Mouse (Mus musculus) right cerebral cortex, postnatal 36 days (tissue): ENCODE results near the gene 1700003E16Rik.

Experiments
- DNase-seq, 2 experiments: peaks; one replicate each; pipeline ENCODE4 v3.0.0; 2022; ENCODE audit warnings: low spot score in 2 of 2, mixed read lengths in 1 of 2

Gene 1700003E16Rik

DNA sequence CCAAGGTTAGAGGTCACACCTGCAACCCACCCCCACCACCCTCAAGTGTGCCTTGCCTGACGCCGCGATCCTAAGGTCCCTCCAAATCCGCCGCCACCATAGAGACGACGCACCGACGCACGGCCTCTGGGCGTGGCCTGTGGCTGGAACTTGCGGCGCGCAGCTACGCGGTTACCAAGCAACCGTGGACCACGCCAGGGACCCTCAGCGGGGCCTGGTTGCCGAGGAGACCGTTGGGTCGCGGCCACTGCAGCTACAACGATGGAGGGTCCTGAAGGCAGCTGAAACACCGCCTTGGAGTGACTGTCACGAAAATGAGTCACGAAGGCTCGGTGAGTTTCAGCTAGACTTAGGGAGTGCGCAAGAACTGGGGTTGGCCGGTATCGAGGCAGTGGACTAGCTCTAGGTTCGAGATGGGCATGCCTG, at the start of gene 1700003E16Rik, which contains the start of gene Wdr54:
1700003E16Rik (plus strand) TSS at position 146 of the 426 bp plus-strand sequence.
Wdr54 (minus strand) TSS at position 139 of the 426 bp plus-strand sequence.
- DNase-seq, result peak; percentile 68 to 81

DNA sequence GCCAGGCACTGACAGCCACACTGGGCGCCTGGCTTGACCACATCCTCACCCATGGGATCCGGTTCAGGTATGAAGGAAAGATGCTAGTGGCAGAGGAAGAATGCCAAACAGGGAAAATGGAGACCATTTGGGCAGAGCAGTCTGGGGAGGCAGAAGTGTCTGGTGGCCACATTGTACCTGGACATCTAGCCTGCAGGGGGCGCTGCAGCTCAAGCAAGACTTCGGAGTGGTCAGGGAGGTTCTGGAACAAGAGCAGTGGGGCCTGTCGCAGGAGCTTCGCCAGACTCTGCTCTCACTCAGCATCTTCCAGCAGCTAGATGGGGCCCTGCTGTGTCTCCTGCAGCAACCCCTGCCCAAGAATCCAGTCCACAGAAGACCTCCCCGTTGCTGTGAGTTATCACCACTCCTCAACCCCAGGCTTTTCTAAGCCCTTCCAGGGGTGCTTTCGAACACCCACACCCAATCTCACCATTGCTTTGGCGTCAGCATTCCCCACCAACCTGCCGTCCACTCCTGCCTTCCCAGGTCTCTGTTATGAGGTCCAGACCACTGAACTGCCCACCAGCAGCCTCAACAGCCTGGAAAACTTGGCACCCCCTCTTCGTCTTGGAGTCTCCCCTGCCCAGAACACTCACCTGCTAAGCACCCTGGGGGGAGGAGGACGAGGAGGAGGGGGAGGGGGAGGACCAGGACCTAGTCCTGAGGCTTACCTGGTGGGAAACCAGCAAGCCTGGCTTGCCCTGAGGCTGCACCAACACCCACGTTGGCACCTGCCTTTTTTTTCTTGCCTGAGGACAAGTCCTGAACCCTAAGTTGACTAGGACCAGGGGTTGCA, 48.4 kb upstream of the 1700003E16Rik start:
- DNase-seq, result no peak

DNA sequence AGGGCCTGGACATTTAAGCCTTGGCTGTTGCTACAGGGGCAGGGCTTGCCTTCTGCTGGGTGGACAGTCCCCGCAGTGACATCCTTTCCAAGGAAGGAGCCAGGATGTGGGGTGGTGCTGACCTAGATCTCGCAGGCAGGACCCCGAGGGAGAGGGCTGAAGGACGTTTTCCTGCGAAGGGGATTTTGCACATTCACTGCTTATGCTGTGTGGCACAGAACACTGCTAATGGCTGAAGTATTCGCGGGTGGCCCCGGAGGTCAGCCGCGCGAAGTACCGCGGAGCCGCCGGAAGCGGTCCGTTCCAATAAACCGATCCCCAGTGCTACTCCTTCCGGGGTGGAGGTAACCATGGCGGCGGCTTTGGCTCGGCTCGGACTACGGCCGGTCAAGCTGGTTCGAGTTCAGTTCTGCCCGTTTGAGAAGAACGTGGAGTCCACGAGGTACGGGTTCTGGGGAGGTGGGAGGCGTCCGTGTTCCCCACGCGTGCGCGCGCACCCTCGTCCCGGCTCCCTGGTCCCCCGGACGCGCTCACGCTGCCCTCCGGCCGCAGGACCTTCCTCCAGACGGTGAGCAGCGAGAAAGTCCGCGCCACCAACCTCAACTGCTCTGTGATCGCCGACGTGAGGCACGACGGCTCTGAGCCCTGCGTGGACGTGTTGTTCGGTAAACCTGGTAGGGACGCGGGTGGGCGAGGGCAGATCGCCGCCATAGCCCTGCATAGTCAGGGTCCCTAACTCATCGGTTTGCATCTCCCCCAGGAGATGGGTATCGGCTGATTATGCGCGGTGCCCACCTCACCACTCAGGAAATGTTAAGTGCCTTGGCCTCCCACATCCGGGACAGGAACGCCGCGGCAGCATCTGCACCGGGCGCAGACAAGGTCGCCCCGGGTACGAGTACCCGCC, 47.2 kb upstream of the 1700003E16Rik start, which contains the start of gene Mrpl53:
Mrpl53 (plus strand) TSS at position 279 of the 907 bp plus-strand sequence.
- peak; percentile 61 to 68 for DNase-seq

DNA sequence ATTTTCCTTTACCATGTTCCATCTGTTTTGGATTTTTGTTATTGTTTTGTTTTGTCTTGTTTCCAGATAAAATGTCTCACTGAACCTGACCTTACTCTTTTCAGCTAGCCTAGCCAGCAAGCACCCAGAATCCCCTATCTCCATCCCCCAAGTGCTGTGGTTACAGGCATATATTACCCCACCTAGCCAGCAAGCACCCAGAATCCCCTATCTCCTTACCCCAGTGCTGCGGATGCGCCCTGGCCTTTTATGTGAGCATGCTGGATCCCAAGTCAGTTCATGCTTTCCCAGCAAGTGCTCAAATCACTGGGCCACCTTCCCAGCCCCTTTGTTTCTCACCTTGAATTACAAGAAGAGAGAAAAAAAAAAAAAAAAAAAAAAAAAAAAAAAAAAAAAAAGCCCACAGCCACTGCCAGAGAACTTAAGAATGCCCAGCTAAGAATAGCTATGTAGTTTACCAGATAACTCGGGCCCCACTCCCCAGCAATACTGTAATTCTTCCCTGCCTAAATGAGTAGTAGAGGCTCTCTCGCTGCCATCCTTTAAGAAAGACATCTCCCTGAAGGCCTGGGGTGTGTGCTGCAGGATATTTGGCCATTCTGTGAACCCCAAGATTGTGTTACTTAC, 44.6 kb upstream of the 1700003E16Rik start:
- no peak for DNase-seq

DNA sequence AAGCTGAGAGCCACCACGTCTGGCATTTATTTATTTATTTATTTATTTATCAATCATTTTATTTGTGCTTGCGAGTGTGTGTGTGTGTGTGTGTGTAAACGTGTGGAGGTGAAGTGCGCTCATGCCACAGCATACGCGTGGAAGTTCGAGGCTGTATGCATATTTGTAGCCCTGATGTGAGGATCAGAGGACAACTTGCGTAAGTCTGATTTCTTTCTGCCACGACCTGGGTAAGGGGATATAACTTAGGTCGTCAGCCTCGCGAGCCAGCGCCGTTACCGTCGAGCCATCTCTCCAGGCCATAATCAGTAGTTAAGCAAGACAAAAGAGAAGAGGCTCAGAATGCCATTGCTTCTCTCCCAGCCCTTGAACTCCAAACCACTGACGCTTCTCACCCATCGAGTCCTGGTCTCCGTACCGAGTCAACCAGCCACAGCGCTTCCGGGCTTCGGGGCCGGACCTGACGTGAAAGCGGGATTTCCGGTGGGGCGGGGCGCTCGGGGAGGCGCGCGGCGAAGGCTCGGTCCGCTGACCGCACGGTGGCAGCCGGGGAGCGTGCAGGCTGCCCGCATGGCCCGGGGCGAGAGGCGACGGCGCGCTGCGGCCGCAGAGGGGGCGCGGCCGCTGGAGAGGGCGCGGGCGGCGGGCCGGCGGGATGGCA, 41.1 kb upstream of the 1700003E16Rik start, which contains the start of gene Mogs:
Mogs (plus strand) TSS at position 486 of the 661 bp plus-strand sequence.
- peak; percentile 86 to 90 for DNase-seq

DNA sequence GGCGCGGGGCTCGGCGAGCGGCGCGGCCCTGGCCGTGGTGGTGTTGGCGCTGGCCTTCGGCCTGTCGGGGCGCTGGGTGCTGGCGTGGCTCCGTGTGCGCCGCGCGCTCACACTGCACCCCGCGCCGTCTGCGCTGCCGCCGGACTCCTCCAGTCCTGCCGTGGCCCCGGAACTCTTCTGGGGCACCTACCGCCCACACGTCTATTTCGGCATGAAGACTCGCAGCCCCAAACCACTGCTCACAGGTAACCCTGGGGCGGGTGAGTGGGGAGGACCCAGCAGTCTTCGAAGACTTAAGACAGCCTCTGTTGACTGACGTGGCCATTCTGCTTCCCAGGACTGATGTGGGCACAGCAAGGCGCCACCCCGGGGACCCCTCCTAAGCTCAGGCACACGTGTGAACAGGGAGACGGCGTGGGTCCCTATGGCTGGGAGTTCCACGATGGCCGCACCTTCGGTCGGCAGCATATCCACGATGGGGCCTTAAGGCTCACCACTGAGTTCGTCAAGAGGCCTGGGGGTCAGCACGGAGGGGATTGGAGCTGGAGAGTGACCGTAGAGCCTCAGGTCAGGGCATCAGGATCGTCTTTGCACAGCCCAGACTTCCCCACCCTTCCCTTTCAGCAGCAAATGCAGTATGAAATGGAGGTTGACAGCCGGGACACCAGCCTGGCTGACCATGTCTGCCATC, 40.4 kb upstream of the 1700003E16Rik start:
- no peak for DNase-seq

DNA sequence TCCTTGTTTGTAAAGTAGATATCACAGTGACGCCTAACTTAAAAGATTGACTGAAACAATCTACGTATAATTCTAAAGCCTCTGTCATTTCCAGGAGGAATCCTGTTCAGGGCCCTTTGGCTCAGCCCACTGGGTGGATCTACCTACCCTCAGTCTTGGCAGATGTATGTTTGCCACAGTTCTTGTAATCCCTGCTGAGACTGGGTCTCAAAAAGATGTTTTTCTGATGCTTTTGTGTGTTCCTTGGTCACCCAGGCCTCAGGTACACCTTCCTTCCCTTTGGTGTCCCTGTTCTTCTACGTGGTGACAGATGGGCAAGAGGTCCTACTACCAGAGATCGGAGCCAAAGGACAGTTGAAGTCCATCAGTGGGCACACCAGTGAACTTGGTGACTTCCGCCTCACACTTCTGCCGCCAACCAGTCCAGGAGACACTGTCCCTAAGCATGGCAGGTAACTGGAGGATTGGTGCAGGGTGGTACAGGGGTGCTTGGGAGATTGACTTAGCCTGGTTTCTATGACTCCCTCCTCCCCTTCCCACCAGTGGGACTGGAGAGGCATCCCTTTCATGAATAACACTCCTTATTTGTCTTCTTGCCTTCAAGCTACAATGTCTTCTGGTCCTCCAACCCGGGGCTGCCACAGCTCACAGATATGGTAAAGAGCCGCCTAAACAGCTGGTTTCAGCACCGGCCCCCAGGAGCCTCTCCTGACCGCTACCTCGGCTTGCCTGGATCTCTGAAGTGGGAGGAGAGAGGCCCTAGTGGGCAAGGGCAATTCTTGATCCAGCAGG, 39.6 kb upstream of the 1700003E16Rik start:
- DNase-seq, result no peak

DNA sequence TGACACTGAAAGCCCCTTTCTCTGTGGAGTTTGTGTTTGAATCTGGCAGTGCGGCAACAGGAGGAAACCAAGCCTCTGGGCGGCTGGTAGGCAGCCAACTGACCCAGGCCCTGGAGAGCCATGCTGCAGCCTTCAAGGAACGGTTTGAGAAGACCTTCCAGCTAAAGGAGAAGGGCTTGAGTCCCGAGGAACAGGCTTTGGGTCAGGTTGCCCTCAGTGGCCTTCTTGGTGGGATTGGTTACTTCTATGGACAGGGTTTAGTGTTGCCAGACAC, 39.1 kb upstream of the 1700003E16Rik start:
- no peak for DNase-seq

DNA sequence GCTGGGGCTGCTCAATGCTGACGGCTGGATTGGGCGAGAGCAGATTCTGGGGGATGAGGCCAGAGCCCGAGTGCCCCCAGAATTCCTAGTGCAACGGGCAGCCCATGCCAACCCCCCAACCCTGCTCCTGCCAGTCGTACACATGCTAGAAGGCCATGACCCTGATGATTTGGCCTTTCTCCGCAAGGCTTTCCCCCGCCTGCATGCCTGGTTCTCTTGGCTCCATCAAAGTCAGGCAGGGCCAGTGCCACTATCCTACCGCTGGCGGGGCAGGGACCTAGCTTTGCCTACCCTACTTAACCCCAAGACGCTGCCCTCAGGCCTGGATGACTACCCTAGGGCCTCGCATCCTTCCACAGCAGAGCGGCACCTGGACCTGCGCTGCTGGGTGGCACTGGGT, 38.6 kb upstream of the 1700003E16Rik start:
- no peak for DNase-seq

DNA sequence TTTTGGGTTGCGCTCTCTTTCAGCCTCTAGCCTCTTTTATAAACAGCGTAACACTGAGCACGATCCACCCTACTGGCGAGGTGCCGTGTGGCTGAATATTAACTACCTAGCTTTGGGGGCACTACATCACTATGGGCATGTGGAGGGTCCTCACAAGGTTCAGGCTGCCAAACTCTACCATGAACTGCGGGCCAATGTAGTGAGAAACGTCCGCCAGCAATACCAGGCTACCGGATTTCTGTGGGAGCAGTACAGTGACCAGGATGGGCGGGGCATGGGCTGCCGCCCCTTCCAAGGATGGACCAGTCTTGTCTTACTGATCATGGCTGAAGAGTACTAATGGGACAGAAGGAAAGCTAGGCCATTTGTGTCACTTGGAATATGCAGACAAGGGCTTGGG, 37.8 kb upstream of the 1700003E16Rik start:
- no peak for DNase-seq

DNA sequence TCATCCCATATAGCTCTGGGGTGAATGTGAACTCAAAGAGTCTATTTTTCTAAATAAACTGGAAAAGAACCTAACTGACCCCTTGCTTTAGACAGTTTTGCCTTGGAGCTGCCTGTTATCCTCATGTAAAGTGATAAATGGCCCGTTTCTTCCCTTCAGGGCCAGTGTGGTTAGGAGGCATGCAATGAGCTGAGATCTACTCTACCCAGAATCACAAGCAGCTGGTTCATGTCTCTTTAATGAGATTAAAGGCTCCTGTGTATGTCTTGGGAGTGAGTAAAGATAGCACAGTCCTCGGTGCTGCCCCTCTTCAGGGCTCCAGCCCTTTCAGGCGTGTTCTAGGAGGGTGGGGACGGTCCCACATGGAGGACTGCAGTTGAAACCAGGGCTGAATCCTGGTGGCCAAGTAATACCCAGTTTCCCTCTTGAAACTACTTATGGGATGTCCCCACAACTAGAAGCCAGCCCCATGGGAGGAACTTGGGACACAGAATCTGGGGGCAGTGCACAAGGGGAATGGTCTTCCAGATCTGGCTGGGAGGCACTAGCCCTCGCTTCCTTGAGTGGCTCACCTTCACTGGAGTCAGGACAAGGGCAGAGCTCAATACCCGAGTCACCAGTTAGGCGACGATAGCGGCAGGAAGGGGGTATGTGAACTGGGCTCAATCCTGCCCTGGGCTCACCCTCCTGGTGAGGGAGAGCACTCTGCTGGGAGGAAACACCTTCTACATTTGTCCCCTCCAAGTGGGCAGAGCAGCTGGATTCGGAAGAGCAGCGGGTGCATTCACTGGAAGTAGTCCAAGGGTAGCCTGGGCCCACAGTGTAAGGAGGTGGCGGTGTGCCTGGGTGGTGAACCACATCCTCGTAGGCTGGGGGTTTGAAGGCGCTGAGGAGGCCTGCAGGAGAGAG, 37.1 kb upstream of the 1700003E16Rik start:
- DNase-seq, result no peak

DNA sequence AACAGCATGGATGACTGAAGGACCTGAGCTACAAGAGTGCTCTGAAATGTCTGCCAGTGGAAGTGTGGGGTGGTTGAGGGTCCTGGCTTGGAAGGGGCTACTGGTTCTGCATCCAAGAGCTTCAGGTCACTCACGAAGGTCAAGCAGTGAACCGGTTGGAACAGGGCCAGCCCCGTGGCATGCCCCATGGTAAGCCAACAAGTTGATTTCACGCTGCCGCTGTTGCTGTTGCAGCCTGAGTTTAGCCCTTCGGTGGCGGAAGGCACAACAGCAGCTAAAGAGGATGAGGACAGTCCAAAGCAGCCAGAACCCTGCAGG, 36.5 kb upstream of the 1700003E16Rik start:
- DNase-seq, result no peak

DNA sequence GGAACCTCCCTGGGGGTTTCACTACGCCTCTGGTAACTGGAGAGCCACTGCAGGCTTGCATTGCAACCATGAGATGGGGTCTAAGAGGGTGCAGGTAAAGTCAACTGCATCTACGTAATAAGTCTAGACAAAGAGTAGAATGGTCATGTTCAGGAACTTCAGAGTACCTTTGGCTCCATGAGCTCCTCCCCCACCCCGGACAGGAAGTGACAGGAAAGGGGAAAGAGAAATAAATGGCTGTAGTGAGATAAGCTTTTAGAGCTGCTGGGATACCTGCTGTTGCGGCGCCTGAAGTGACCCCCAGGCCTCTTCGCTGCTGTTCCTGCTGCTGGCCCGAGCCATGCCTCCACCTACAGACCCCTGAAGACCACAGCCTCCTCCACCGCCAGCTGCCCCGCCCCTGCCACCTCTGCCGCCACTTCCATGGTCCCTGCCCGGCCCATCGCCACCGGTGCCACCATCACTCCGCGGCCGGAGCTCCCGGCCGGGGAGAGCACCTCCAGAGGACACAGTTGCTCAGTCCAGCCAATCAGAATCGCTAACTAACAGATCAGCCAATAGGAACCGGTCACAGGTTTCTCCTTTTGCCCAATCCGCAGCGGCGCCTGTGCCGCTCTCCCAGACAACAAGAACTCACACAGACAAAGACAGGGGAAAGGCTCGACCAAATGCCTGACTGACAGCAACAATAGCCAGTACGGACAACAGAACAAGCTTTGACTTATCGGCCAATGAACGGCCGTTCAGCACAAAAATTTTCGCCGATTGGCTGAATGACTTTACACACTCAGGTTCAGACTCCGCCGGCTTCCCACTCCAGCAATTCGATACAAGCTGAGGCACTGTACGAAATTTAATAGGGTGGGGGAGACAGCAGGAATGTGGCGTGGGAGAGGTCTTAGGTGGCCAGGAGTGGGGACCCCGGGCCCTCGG, 35.0 kb upstream of the 1700003E16Rik start, which contains the start of gene Wbp1:
Wbp1 (minus strand) TSS at position 630 of the 933 bp plus-strand sequence.
- peak; percentile 97 to 98 for DNase-seq

DNA sequence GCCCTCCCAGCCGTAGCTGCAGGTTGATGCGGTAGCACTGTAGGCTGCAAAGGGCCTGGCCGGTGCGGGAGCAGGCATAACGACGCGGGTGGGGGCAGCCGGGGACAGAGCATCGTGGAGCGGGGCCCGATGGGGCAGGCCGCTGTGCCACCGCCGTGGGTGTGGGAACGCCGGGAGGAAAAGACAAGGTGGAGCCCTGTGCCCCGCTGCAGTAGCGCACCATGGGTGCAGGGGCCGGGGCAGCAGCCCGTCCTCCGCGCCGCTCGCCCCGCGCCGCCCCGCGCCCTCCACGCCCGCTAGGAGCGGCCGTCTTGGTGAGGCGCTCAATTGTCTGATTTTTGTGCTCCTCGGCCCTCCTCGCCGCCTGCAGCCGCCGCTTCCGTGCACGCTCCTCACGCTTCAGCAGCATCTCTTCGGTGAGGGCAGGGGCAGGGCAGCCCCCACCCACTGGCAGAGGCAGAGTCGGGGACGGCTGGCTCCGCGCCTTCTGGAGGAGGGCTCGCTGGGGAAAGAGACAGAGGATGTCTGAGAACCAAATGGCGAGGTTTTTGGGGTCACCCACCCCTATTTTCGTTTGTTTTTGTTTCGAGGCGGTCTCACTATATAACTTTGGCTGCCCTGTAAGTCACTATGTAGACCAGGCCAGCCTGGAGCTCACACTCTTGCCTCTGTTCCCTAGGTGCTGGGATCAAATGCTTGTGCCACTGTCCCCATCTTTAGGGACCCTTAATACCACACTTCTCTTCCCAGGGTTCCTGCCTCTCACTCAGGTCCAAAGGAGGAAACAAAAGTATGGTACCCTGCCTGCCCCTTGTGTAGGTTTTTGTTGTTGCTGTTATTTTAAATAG, 34.1 kb upstream of the 1700003E16Rik start:
- no peak for DNase-seq

DNA sequence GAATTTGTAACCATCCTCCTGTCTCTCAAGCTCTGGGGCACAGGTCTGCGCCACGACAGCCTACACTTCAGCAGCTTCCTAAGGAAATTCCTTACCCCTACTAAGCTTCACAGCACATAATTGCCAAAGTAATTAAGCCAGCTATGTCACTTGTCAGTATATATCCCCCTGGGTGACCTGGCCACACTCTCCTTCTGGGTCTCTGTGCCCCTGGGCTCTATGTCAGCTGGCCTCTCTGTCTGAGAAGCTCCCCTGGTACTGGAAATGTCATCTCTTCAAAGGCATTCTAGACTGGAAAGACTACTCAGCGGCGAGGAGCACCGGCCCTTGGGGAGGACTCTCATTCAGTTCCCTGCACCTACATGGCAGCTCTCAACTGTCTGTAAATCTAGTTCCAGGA, 33.2 kb upstream of the 1700003E16Rik start:
- DNase-seq, result no peak

DNA sequence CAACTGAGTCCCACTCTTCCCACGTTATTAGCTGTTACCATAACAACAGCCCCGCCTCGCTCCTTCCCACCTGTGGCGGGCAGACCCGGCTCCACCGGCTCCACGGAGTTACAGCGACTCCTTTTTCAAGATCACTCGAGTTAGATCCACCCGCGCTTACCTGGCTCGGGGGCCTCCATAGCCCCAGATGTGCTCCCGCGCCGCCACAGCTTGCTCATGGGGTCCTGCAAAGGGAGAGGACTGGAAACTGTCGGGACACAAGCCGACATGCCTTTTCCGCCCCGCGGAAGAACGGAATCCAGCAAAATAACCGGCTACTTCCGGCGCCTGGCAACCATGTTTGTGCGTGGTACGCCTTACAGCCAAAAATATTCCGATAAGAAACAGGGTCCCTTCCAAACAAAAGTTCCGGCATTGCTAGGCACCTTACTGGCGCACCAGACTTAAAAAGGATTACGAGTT, 31.3 kb upstream of the 1700003E16Rik start:
- DNase-seq, result peak; percentile 79 to 86

DNA sequence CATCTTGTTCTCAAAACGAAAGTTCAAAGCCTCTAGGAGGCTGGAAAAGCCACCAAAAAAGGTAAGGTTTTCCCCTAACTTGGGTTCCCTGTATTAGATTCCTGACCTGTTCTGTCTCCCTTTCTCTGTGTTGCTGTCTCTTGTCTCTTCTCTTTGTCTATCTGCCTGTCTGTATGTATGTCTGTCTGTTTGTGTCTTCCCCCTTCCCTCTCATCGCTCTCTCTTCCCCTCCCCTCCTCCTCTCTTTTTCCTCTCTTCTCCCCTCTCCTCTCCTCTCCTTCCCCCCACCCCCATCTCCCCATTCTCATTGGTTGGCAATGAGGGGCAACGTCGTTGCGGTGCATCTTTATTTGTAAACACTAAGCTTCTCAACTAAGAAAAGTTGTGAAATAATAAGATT, 30.9 kb upstream of the 1700003E16Rik start, which contains the start of gene Ino80b:
Ino80b (minus strand) TSS at position 101 of the 400 bp plus-strand sequence.
- no peak for DNase-seq
